Mouse (Mus musculus): ENCODE results near the gene Creb5. TPM values are rescaled to one million over a fixed set of nuclear protein-coding genes. Genes with fewer than 3 reads are reported as not detected.
A peak's percentile ranks its signal among the peaks of the same experiment; 100 is the strongest.

The Creb5 gene
- polyA plus RNA-seq, 1 experiment from 2014 or later, result 4.2 TPM

DNA sequence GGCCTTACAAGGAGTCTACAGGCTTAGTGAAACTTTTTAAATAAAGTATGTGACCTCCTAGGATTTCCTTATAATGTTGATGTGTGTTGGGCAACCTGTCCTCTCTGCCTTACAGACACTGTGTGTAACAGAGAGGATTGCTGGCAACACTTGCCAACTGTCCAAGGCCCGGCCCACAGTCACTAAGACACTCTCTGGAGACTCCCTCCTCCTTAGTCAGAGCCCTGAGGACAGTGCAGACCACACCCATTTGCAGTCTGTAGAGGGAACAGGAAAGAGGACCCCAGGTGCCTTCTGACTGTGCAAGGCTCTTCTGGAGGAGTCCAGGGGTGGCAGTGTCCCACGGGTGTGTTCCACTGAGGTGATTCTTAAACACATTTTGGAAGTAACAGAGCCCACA lies 397.3 kb downstream of the Creb5 start:
- H3K4me1 ChIP-seq (replicated peaks; ENCODE audit: control insufficient read depth, insufficient read depth, low read length), result no peaks in the 10 kb centered on the region
- H3K36me3 ChIP-seq (replicated peaks; ENCODE audit: control insufficient read depth, insufficient read depth), result no peaks in the 10 kb centered on the region
- no peak overlapping the region for H3K4me3 ChIP-seq (replicated peaks; ENCODE audit: low read length)
- H3K27me3 ChIP-seq (ENCODE audit: control insufficient read depth, insufficient read depth, low read length), result no peaks in the 10 kb centered on the region
- no peaks in the 10 kb centered on the region for H3K9me3 ChIP-seq (ENCODE audit: control insufficient read depth, low read length)
- H3K4me2 ChIP-seq (replicated peaks), result no peak overlapping the region
- WGBS, result 68% methylated on average over 2 of the region's 2 CpGs
- H3K9ac ChIP-seq, result no peak overlapping the region
- H3K27ac ChIP-seq, result no peak overlapping the region
- no peak for DNase-seq (ENCODE audit: low spot score)
- no peak for ATAC-seq (ENCODE audit: low FRiP score)

GRCm38 (mm10) chr6:53685323-53685722 lies 398.3 kb downstream of the Creb5 start:
- H3K36me3 ChIP-seq (replicated peaks; ENCODE audit: control insufficient read depth, insufficient read depth), result no peaks in the 10 kb centered on the region
- no peaks in the 10 kb centered on the region for H3K4me1 ChIP-seq (replicated peaks; ENCODE audit: control insufficient read depth, insufficient read depth, low read length)
- DNase-seq (ENCODE audit: low spot score) (no peak), ATAC-seq (ENCODE audit: low FRiP score) (no peak)
- no peaks in the 10 kb centered on the region for H3K9me3 ChIP-seq (ENCODE audit: control insufficient read depth, low read length)
- no peak overlapping the region for H3K27ac ChIP-seq
- no peak overlapping the region for H3K4me2 ChIP-seq (replicated peaks)
- H3K4me3 ChIP-seq (replicated peaks; ENCODE audit: low read length), result no peak overlapping the region
- H3K9ac ChIP-seq, result no peak overlapping the region
- 89% methylated on average over 14 of the region's 14 CpGs for WGBS
- no peaks in the 10 kb centered on the region for H3K27me3 ChIP-seq (ENCODE audit: control insufficient read depth, insufficient read depth, low read length)

- Histone ChIP-seq H3K27ac (no peak overlapping the region), H3K9me3 (ENCODE audit: control insufficient read depth, low read length) (no peaks in the 10 kb centered on the region), H3K4me2 (replicated peaks) (no peak overlapping the region), H3K36me3 (replicated peaks; ENCODE audit: control insufficient read depth, insufficient read depth) (no peaks in the 10 kb centered on the region), H3K4me3 (replicated peaks; ENCODE audit: low read length) (no peak overlapping the region), H3K4me1 (replicated peaks; ENCODE audit: control insufficient read depth, insufficient read depth, low read length) (no peaks in the 10 kb centered on the region), H3K27me3 (ENCODE audit: control insufficient read depth, insufficient read depth, low read length) (no peaks in the 10 kb centered on the region), H3K9ac (no peak overlapping the region)
- ATAC-seq (ENCODE audit: low FRiP score), result no peak
- 58% methylated on average over 7 of the region's 7 CpGs for WGBS
- no peak for DNase-seq (ENCODE audit: low spot score)
Measured at GRCm38 (mm10) chr6:53688762-53689477, 401.9 kb downstream of the Creb5 start.

DNA sequence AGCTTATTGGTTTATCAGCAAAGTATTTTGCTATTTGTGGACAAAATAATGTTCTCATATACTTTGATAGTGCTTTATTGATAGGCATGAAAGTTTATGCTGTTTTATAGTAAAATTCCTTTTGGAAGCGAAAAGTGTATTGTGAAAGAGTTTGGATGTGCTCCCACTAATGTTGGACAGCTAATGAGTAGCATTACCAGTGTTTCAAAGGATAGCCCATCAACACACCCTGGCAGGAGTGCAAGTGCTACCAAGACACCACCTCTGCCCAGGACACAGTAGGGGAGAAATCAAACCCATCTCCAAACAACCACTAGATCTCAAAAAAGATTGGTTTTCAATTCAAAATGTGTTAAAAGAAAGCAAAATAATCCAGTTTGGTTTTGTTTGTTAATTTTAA lies 403.9 kb downstream of the Creb5 start:
- no peak overlapping the region for H3K9ac ChIP-seq
- H3K4me3 ChIP-seq (replicated peaks; ENCODE audit: low read length), result no peak overlapping the region
- DNase-seq (ENCODE audit: low spot score) (no peak), ATAC-seq (ENCODE audit: low FRiP score) (no peak)
- WGBS, result 94% methylated on average over 1 of the region's 1 CpGs
- H3K4me1 ChIP-seq (replicated peaks; ENCODE audit: control insufficient read depth, insufficient read depth, low read length), result no peaks in the 10 kb centered on the region
- no peaks in the 10 kb centered on the region for H3K9me3 ChIP-seq (ENCODE audit: control insufficient read depth, low read length)
- no peak overlapping the region for H3K4me2 ChIP-seq (replicated peaks)
- no peaks in the 10 kb centered on the region for H3K36me3 ChIP-seq (replicated peaks; ENCODE audit: control insufficient read depth, insufficient read depth)
- H3K27ac ChIP-seq, result no peak overlapping the region
- H3K27me3 ChIP-seq (ENCODE audit: control insufficient read depth, insufficient read depth, low read length), result no peaks in the 10 kb centered on the region

GRCm38 (mm10) chr6:53695216-53695615 lies 408.1 kb downstream of the Creb5 start:
- Histone ChIP-seq H3K4me1 (replicated peaks; ENCODE audit: control insufficient read depth, insufficient read depth, low read length) (no peaks in the 10 kb centered on the region; the same call in 1 of the 2 replicates), H3K9ac (no peak overlapping the region), H3K36me3 (replicated peaks; ENCODE audit: control insufficient read depth, insufficient read depth) (no peaks in the 10 kb centered on the region), H3K27me3 (ENCODE audit: control insufficient read depth, insufficient read depth, low read length) (no peaks in the 10 kb centered on the region), H3K4me2 (replicated peaks) (no peak overlapping the region), H3K27ac (no peak overlapping the region), H3K4me3 (replicated peaks; ENCODE audit: low read length) (no peak overlapping the region), H3K9me3 (ENCODE audit: control insufficient read depth, low read length) (no peaks in the 10 kb centered on the region)
- 68% methylated on average over 9 of the region's 9 CpGs for WGBS
- DNase-seq (ENCODE audit: low spot score), result no peak
- no peak for ATAC-seq (ENCODE audit: low FRiP score)

- Histone ChIP-seq H3K9ac (no peak overlapping the region), H3K27me3 (ENCODE audit: control insufficient read depth, insufficient read depth, low read length) (no peaks in the 10 kb centered on the region), H3K4me2 (replicated peaks) (no peak overlapping the region), H3K4me1 (replicated peaks; ENCODE audit: control insufficient read depth, insufficient read depth, low read length) (no peaks in the 10 kb centered on the region; the same call in 1 of the 2 replicates), H3K9me3 (ENCODE audit: control insufficient read depth, low read length) (no peaks in the 10 kb centered on the region), H3K4me3 (replicated peaks; ENCODE audit: low read length) (no peak overlapping the region), H3K27ac (no peak overlapping the region), H3K36me3 (replicated peaks; ENCODE audit: control insufficient read depth, insufficient read depth) (no peaks in the 10 kb centered on the region)
- ATAC-seq (ENCODE audit: low FRiP score) (no peak), DNase-seq (ENCODE audit: low spot score) (no peak)
- 33% methylated on average over 6 of the region's 6 CpGs for WGBS
Measured at GRCm38 (mm10) chr6:53696471-53696870, 409.4 kb downstream of the Creb5 start.

DNA sequence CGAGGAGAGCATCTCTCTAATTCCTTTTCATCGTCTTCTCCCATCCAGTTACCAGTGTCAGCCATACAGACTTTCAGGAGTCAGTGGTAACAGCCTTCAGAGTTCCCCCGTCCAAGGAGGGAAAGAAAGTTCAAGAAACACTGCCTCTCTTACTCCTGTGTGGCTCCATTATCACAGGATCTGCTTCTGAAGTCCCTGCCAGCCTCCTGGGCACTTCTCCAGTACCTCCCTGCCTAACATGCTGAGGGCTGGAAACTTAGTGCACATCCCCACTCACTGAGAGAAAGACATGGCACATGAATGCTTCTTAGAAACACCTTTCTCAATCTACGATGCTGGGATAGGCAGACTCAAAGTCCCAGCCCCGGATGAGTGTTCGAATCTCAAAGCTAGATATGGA lies 409.9 kb downstream of the Creb5 start:
- H3K9me3 ChIP-seq (ENCODE audit: control insufficient read depth, low read length), result no peaks in the 10 kb centered on the region
- no peak overlapping the region for H3K27ac ChIP-seq
- H3K4me2 ChIP-seq (replicated peaks), result no peak overlapping the region
- H3K27me3 ChIP-seq (ENCODE audit: control insufficient read depth, insufficient read depth, low read length), result no peaks in the 10 kb centered on the region
- no peaks in the 10 kb centered on the region; the same call in 1 of the 2 replicates for H3K4me1 ChIP-seq (replicated peaks; ENCODE audit: control insufficient read depth, insufficient read depth, low read length)
- DNase-seq (ENCODE audit: low spot score), result no peak
- H3K9ac ChIP-seq, result no peak overlapping the region
- H3K36me3 ChIP-seq (replicated peaks; ENCODE audit: control insufficient read depth, insufficient read depth), result no peaks in the 10 kb centered on the region
- no peak overlapping the region for H3K4me3 ChIP-seq (replicated peaks; ENCODE audit: low read length)
- 67% methylated on average over 6 of the region's 6 CpGs for WGBS
- ATAC-seq (ENCODE audit: low FRiP score), result no peak

DNA sequence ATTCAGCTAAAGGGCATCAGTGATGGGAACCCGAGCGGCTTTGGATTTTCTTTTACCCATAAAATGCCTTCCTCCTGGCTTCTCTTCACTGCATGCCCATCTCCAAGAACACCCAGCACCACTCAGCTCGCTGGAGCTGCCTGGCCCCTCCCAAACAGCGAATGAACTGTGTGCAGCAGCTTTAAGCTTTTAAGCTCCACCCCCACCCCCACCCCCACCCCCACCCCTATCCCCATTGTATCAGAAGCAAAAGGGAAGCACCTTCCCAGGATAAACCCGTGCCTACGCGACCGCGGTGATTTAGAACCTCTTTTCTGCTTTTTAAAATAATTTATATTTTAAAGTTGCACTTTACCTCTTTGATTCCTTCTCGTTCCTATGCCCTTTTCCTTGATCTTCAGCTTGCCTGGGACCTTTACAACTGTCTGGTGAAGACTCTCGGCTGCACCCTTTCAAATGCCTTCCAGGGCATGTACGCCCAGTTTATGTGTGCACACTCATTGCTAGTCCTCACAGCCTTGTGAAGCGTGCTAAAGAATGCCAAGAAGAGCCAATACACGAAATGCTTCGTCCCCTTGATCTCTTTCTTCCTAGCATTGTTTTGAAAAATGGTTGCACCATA lies 411.2 kb downstream of the Creb5 start:
- Histone ChIP-seq H3K4me3 (replicated peaks; ENCODE audit: low read length) (peak overlapping the region; percentile 13; the same call in 1 of the 2 replicates), H3K9me3 (ENCODE audit: control insufficient read depth, low read length) (no peaks in the 10 kb centered on the region), H3K4me1 (replicated peaks; ENCODE audit: control insufficient read depth, insufficient read depth, low read length) (no peaks in the 10 kb centered on the region; the same call in 1 of the 2 replicates), H3K27me3 (ENCODE audit: control insufficient read depth, insufficient read depth, low read length) (no peaks in the 10 kb centered on the region), H3K9ac (0 out of 2 replicates have a peak overlapping the region, but pooled peaks have one; percentile 10), H3K4me2 (replicated peaks) (peak overlapping the region; percentile 41), H3K36me3 (replicated peaks; ENCODE audit: control insufficient read depth, insufficient read depth) (no peaks in the 10 kb centered on the region), H3K27ac (no peak overlapping the region)
- DNase-seq (ENCODE audit: low spot score) (peak; percentile 44), ATAC-seq (ENCODE audit: low FRiP score) (peak; percentile 65; the same call in 1 of the 2 replicates)
- WGBS, result 5% methylated on average over 15 of the region's 15 CpGs

DNA sequence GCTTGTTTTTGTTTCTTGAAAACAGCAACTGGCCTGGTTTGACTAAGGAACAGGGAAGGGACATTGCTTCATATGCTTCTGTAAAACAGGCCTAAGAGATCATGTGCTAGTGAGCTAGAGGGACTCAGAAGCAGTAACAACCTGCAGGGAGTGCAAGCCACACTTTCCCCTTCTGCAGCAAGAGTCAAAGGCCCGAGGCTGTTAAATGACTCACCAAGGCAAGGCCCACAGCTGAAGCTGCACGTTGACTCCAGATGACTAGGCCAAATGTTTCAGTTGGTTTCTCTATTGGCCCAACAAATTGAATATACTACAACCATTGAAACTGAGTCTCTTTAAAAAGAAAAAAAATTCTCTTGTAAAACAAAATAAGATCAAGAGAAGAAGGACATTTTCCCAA lies 417.4 kb downstream of the Creb5 start:
- Histone ChIP-seq H3K9ac (no peak overlapping the region), H3K4me3 (replicated peaks; ENCODE audit: low read length) (no peak overlapping the region), H3K4me1 (replicated peaks; ENCODE audit: control insufficient read depth, insufficient read depth, low read length) (no peaks in the 10 kb centered on the region), H3K36me3 (replicated peaks; ENCODE audit: control insufficient read depth, insufficient read depth) (no peaks in the 10 kb centered on the region), H3K9me3 (ENCODE audit: control insufficient read depth, low read length) (no peaks in the 10 kb centered on the region), H3K27me3 (ENCODE audit: control insufficient read depth, insufficient read depth, low read length) (no peaks in the 10 kb centered on the region), H3K4me2 (replicated peaks) (no peak overlapping the region), H3K27ac (no peak overlapping the region)
- no peak for DNase-seq (ENCODE audit: low spot score)
- ATAC-seq (ENCODE audit: low FRiP score), result no peak
- WGBS, result 68% methylated on average over 2 of the region's 2 CpGs

All from hindbrain, embryonic 14.5 days (tissue).